Mouse (Mus musculus) natural killer cell, adult 2 months (primary cell): ENCODE data around the gene Mapkap1.

Experiments
- DNase-seq, 2 experiments: peaks; one replicate each; pipeline ENCODE4 v3.0.0; 2022; ENCODE audit warnings: low spot score in 2 of 2

The Mapkap1 gene

GRCm38 (mm10) chr2:34573073-34573472 lies 166.5 kb downstream of the Mapkap1 start:
- DNase-seq = no peak

GRCm38 (mm10) chr2:34588546-34588945 lies 182.0 kb downstream of the Mapkap1 start:
- no peak for DNase-seq

- DNase-seq = no peak
Measured at GRCm38 (mm10) chr2:34591721-34592360, 185.3 kb downstream of the Mapkap1 start.

DNA sequence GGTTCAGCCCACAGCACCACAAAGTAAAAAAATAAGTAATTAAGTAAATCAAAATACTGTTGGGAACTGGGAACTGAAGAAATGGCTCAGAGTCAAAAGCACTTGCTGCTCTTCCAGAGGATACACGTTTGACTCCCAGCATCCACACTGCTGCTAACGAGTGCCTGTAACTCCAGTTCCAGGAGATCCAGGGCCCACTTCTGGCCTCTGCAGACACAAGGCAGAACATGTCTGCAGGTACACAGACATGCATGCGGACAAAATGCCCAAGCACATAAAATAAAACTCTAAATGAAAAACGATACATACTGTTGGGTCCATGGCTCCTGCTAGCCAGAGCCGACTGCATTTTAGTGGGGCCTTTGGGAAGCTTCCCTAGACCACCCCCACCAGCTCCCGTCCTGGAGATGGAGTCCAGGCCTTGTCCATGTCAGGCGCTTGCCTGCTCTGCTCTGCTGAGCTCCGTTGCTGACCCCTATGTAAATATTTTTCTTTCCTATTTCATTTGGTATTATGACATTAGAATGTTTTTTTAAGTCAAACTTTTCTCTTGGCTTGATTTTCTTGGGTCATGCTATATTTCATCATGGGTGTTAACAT lies 185.9 kb downstream of the Mapkap1 start:
- no peak for DNase-seq

- no peak for DNase-seq
Measured at GRCm38 (mm10) chr2:34594001-34594400, 187.4 kb downstream of the Mapkap1 start.

- no peak for DNase-seq
Measured at GRCm38 (mm10) chr2:34599606-34600255, 193.2 kb downstream of the Mapkap1 start.

GRCm38 (mm10) chr2:34600734-34601133 lies 194.2 kb downstream of the Mapkap1 start:
- DNase-seq = no peak

- no peak for DNase-seq
Measured at GRCm38 (mm10) chr2:34602111-34602541, 195.6 kb downstream of the Mapkap1 start.

GRCm38 (mm10) chr2:34602896-34603295 lies 196.3 kb downstream of the Mapkap1 start:
- no peak for DNase-seq

DNA sequence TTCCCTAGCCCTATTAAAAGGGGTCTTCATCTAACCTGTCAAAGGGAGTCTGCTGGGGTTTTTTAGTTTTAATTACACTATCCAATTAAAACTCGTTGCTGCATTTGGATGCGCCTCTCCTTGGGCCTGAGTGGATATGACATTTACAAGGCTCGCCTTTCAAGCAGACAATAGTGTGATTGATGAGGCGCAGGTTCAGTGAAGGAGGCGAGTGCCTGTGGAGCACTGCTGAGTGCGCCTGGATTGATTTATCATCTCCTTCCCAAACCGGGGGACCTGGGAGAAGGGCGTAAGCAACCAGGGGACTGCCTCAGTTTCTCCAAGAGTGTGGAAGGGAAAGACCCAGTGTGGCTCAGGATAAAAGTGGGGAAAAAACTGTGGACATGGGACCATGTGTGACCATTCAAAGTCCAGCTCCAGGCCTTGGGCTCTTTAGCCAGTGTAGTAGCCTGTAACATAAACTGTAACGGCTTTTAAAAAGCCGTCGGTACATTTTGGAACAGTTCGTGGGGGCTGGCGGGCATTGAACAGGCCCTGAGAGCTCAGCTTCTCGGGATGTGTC lies 197.2 kb downstream of the Mapkap1 start:
- DNase-seq = no peak

DNA sequence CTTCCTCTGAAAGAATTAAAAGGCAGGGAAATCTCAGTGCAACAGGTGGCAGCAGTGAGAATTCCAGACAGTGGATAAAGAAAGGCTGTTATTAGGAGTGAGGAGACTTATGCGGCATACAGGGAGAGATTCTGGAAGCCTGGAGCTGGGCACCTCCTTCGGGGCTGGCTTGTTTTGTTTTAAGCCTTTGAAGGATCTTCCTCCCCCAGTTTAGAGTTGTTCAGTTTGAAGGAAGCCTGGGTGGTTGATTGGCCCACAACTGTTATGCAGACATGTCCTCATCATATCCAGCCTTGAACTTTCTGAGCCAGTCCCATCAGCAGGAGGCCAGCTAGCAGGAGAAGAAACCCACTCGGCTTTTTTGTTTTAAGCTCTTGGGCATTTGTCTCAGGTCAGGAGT lies 198.5 kb downstream of the Mapkap1 start:
- no peak for DNase-seq

GRCm38 (mm10) chr2:34608917-34609316 lies 202.3 kb downstream of the Mapkap1 start:
- no peak for DNase-seq

DNA sequence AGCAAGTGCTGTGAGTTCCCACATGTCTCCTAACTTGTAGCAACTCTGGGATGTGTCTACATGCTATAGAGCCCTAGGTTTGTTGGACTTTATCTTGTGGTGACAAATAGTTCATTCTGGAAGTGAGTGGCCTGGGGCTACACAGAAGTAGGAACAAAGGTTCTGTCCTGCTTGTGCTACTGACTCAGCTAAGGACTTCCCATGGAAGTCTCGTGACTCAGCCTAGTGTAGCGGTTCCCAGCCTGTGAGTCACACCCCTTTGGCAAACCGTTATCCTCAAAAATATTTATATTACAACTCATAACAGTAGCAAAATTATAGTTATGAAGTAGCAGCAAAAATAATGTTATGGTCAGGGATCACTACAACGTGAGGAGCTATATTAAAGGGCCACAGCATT lies 202.9 kb downstream of the Mapkap1 start:
- no peak for DNase-seq

GRCm38 (mm10) chr2:34620778-34621415 lies 214.3 kb downstream of the Mapkap1 start:
- no peak for DNase-seq

DNA sequence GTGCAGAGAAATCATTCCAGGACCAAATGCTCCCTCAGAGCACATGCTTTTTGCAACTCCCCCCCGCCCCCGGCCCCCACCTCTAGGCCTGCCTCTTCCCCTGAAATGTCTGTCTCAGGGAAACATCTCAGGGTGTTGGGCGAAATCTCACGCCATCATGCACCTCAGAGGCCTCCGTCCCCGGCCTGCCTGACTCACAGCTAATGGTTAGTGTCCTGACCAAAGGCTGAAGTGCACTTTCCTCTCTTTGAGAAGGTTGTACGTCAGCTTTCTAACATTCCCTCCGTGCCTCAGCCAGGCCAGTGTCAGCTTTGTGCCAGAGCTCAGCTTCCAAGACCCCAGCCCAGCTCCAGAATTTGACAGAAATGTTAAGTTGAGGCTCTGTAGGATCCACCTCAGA lies 214.9 kb downstream of the Mapkap1 start:
- DNase-seq = no peak

DNA sequence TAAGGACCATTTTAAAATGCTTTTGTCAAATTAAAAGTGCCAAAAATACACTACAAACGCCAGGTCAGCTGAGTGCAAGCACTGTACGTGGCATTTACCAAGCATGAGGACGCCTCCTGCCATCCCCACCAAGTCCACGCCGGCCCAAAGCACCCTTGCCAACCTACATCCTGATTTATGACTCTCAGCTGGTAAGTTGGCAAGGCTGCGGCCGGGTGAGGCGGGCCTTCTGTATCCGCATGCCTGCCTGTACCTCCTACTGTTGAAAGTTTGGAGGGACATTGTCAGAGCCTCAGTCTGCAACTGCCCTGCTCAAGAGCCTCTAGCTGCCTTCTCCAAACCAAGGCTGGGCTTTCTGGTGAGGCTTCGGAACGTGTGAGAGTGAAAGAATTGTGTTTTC lies 215.9 kb downstream of the Mapkap1 start:
- no peak for DNase-seq

DNA sequence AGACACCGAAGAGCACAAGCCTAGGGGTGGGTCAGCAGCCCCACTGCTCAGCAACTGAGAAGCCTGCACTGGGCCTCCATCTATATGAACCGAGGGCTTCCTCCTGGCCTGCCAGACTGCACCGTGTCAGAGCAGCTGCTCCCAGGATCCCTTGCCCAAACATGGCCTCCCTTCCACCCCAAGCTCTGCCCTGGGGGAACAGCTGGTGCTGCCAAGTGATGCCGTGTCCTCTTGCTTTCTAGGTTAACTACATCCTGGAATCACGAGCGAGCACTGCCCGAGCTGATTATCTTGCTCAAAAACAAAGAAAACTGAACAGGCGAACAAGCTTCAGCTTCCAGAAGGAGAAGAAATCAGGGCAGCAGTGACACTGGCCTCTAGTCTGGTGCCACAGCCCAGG lies 216.6 kb downstream of the Mapkap1 start:
- DNase-seq = no peak

GRCm38 (mm10) chr2:34624076-34624475 lies 217.5 kb downstream of the Mapkap1 start:
- no peak for DNase-seq

DNA sequence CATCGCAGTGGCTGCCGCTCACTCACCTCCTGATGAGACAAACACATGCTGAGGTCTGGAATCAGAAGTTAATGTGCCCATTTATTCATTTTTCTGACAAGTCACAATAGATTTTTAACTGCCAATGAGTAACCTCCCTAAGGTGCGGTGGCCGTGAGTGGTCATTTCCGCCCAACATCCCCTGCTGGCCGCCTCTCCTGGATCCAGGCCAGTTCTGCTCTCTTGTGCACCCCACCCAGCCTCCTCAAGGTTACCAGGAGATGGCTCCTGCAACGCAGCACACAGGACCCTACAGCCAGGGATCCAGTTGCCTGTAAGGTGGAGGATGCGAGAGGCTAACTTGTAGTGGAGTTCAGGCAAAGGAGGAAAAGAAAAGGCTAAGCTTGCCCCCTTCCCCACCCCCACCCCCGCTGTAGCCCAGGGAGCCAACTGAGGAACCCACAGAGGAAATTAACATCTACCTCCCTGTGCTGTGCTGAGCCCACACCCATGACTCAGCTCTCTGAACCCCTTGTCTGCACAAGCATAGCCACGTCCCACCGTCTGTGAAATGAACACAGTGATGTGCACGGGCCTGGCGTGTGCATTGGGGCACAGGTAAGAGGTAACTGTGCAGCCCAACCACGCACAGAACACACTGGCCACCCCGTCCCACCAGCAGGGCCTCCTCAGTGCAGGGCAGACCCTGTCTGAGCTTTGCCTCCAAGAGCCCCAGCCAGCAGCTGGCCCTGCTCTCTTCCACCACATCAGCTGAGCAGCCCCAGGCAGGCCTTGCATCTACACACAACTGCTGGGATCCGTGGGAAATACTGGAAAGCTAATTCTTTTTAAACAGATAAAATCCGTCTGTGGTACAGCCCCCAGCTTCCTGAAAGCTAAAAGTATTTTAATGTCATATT lies 221.0 kb downstream of the Mapkap1 start:
- DNase-seq = no peak

GRCm38 (mm10) chr2:34628903-34629540 lies 222.5 kb downstream of the Mapkap1 start:
- DNase-seq = no peak

DNA sequence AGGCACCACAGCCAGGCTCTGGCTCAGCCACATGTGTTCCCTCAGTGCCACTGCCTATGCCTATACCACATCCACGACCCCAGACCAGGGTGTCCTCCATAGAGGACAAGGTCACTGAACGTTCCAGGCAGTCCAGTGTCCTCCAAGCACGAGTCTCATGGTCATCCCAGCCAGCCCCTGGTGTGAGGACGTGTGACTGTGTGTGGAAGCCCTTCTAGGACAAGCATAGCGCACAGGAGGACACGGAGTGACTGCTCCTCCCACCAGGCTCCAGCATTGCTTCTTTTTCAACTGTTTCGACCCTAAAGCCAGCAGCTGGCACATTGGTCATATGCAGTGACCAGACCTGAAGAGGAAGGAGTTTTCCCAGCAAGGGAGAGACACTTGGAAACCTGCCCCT lies 223.2 kb downstream of the Mapkap1 start:
- no peak for DNase-seq
